Mouse (Mus musculus): Measurements from ENCODE around the gene Tmem87a.

Gene Tmem87a

GRCm38 (mm10) chr2:120366501-120366900, 37.4 kb downstream of the Tmem87a start:
- DNase-seq (ENCODE audit: low spot score), result no peak

GRCm38 (mm10) chr2:120360425-120360824, 43.5 kb downstream of the Tmem87a start:
- DNase-seq (ENCODE audit: low spot score), result no peak

GRCm38 (mm10) chr2:120352682-120353646, 50.9 kb downstream of the Tmem87a start, which contains the start of gene Vps39:
Gene Vps39, minus strand, starts transcription at chr2:120353137.
- peak; percentile 94 for DNase-seq (ENCODE audit: low spot score)

- no peak for DNase-seq (ENCODE audit: low spot score)
These were observed 52.6 kb downstream of the Tmem87a start for GRCm38 (mm10) chr2:120351321-120351720.

- no peak for DNase-seq (ENCODE audit: low spot score)
These were observed 55.8 kb downstream of the Tmem87a start for GRCm38 (mm10) chr2:120348120-120348519.

GRCm38 (mm10) chr2:120341741-120342140, 62.2 kb downstream of the Tmem87a start:
- no peak for DNase-seq (ENCODE audit: low spot score)

GRCm38 (mm10) chr2:120337886-120338285, 66.0 kb downstream of the Tmem87a start:
- no peak for DNase-seq (ENCODE audit: low spot score)

GRCm38 (mm10) chr2:120331575-120331974, 72.3 kb downstream of the Tmem87a start:
- no peak for DNase-seq (ENCODE audit: low spot score)

GRCm38 (mm10) chr2:120315077-120315476, 88.8 kb downstream of the Tmem87a start:
- no peak for DNase-seq (ENCODE audit: low spot score)

- no peak for DNase-seq (ENCODE audit: low spot score)
These were observed 89.4 kb downstream of the Tmem87a start for GRCm38 (mm10) chr2:120314487-120314886.

GRCm38 (mm10) chr2:120313976-120314375, 89.9 kb downstream of the Tmem87a start, which contains the start of gene Pla2g4f:
Gene Pla2g4f, minus strand, starts transcription at chr2:120314165.
- no peak for DNase-seq (ENCODE audit: low spot score)

- DNase-seq (ENCODE audit: low spot score), result no peak
These were observed 91.6 kb downstream of the Tmem87a start for GRCm38 (mm10) chr2:120312276-120312825.

Measured in embryo, embryonic 10 days (tissue).